Mouse (Mus musculus): ENCODE results near the gene Prpf40b.

Prpf40b gene

GRCm38 (mm10) chr15:99290586-99290985, 4.3 kb upstream of the Prpf40b start:
- in situ Hi-C loops (cut with MboI, MseI): no loop called here

GRCm38 (mm10) chr15:99294287-99294686, 600 bp upstream of the Prpf40b start:
- in situ Hi-C loops (cut with MboI, MseI): no loop called here

GRCm38 (mm10) chr15:99295484-99295981, 646 bp downstream of the Prpf40b start, which contains the start of gene Fam186b:
Gene Fam186b, minus strand, starts transcription at chr15:99295888.
- in situ Hi-C loops (cut with MboI, MseI): no loop called here

GRCm38 (mm10) chr15:99296213-99296612, 1.3 kb downstream of the Prpf40b start:
- in situ Hi-C loops (cut with MboI, MseI): no loop called here

GRCm38 (mm10) chr15:99307476-99307875, 12.6 kb downstream of the Prpf40b start:
- in situ Hi-C loops (cut with MboI, MseI): no loop called here

GRCm38 (mm10) chr15:99309549-99309948, 14.7 kb downstream of the Prpf40b start:
- in situ Hi-C loops (cut with MboI, MseI): no loop called here

- in situ Hi-C loops (cut with MboI, MseI): no loop called here
Observed at GRCm38 (mm10) chr15:99310617-99311016, 15.7 kb downstream of the Prpf40b start.

GRCm38 (mm10) chr15:99314891-99315290, 20.0 kb downstream of the Prpf40b start:
- in situ Hi-C loops (cut with MboI, MseI): no loop called here

- in situ Hi-C loops (cut with MboI, MseI): no loop called here
Observed at GRCm38 (mm10) chr15:99316314-99317266, 21.7 kb downstream of the Prpf40b start.

- in situ Hi-C loops (cut with MboI, MseI): no loop called here
Observed at GRCm38 (mm10) chr15:99317267-99317651, 22.4 kb downstream of the Prpf40b start.

- in situ Hi-C loops (cut with MboI, MseI): no loop called here
Observed at GRCm38 (mm10) chr15:99318071-99318470, 23.2 kb downstream of the Prpf40b start.

- in situ Hi-C loops (cut with MboI, MseI): no loop called here
Observed at GRCm38 (mm10) chr15:99318861-99319410, 24.0 kb downstream of the Prpf40b start.

GRCm38 (mm10) chr15:99319411-99319871, 24.6 kb downstream of the Prpf40b start:
- in situ Hi-C loops (cut with MboI, MseI): no loop called here

GRCm38 (mm10) chr15:99320168-99320674, 25.3 kb downstream of the Prpf40b start:
- in situ Hi-C loops (cut with MboI, MseI): no loop called here

- in situ Hi-C loops (cut with MboI, MseI): no loop called here
Observed at GRCm38 (mm10) chr15:99320978-99321377, 26.1 kb downstream of the Prpf40b start.

GRCm38 (mm10) chr15:99324151-99324550, 29.3 kb downstream of the Prpf40b start:
- in situ Hi-C loops (cut with MboI, MseI): no loop called here

GRCm38 (mm10) chr15:99325598-99325997, 30.7 kb downstream of the Prpf40b start:
- in situ Hi-C loops (cut with MboI, MseI): loop anchor here (5.0 kb wide), 1 partner anchor 52 kb away; no protein-coding TSS in a partner anchor

- in situ Hi-C loops (cut with MboI, MseI): loop anchor here (5.0 kb wide), 1 partner anchor 51 kb away; no protein-coding TSS in a partner anchor
Observed at GRCm38 (mm10) chr15:99326407-99326806, 31.5 kb downstream of the Prpf40b start.

- in situ Hi-C loops (cut with MboI, MseI): loop anchor here (5.0 kb wide), 1 partner anchor 50 kb away; no protein-coding TSS in a partner anchor
Observed at GRCm38 (mm10) chr15:99326959-99327358, 32.1 kb downstream of the Prpf40b start.

GRCm38 (mm10) chr15:99328011-99328410, 33.1 kb downstream of the Prpf40b start:
- in situ Hi-C loops (cut with MboI, MseI): loop anchor here (5.0 kb wide), 1 partner anchor 49 kb away; no protein-coding TSS in a partner anchor

- in situ Hi-C loops (cut with MboI, MseI): no loop called here
Observed at GRCm38 (mm10) chr15:99330324-99330723, 35.4 kb downstream of the Prpf40b start.

GRCm38 (mm10) chr15:99331341-99331740, 36.5 kb downstream of the Prpf40b start:
- in situ Hi-C loops (cut with MboI, MseI): no loop called here

Data from T-helper 1 cell (primary cell).